Comparison of ENCODE assay signal across 13 mouse cellular contexts in the genomic region with DNA sequence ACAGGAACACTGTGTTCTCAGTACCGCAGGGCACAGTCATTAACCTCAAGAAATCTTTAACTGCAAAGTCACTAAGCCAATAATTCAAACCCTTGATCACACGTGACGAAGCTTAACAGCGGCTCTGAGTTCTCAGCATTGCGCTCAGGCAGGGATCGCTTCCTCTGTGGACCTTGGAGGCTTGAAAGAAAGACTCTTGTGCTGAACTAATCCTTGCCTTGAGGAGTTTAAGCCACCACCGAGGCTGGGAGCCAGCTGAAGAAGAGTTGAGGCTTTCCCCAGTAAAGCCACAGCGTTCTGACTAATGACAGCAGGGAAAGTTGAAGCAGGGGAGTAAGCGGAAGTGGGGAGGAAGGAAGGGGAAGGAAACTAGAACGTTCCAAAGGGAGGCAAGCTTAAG.
DNase-seq lines count a peak whose midpoint lies in the region; ATAC-seq and TF ChIP-seq lines count a peak whose summit lies in the region.
"Had no signal": no experiment of that assay in that cellular context is flagged by ENCODE, and none has a peak within 500 bp of the region (broad histone marks: within the 10 kb centered on the region; RNA-seq: fewer than 3 reads in every experiment).

No protein-coding gene starts in this region.

- H3K4me1 ChIP-seq in heart, adult 2 months (ENCODE audit: control insufficient read depth, insufficient read depth, low read length): peaks cover 3% of the 10 kb centered on the region

- intact Hi-C loops in heart, adult 2 months (cut with DNase I): no loop called here
- intact Hi-C loops in heart, postnatal 10 days (cut with DNase I): no loop called here

- H3K27me3 ChIP-seq in heart, adult 2 months (ENCODE audit: control insufficient read depth, insufficient read depth, low read length): no peaks in the 10 kb centered on the region
- H3K27me3 ChIP-seq: heart, embryonic 12.5 days had no signal

- no peak for TF ChIP-seq POLR2A in heart, adult 2 months (IDR thresholded peaks at IDR 0.05; ENCODE audit: insufficient read depth, low read depth, low read length)

- H3K27ac ChIP-seq in heart, adult 2 months: peak overlapping the region; percentile 33
- H3K27ac ChIP-seq: layer of hippocampus, adult 2 months had no signal

- TF ChIP-seq EP300 in heart, adult 2 months (IDR thresholded peaks at IDR 0.05; ENCODE audit: insufficient read depth, low read depth, low read length): no peak

- ATAC-seq in megakaryocyte progenitor cell, adult 5-6 weeks (replicated peaks; ENCODE audit: poor library complexity): peak; percentile 73

- H3K4me3 ChIP-seq in heart, adult 2 months: no peak overlapping the region
- H3K4me3 ChIP-seq: erythroblast, embryonic 14.5 days; heart, embryonic 12.5 days; layer of hippocampus, adult 2 months; myocyte had no signal

- H3K36me3 ChIP-seq in heart, adult 2 months (ENCODE audit: control insufficient read depth, insufficient read depth, low read length): no peaks in the 10 kb centered on the region; the same call in 1 of the 2 replicates
- H3K36me3 ChIP-seq: heart, embryonic 12.5 days had no signal

- WGBS in heart, adult 2 months: 67% methylated on average over 10 of the region's 10 CpGs

- DNase-seq in heart, adult 2 months: peak in 1 of 2 experiments; percentile 26
- DNase-seq in heart, postnatal 10 days: no peak
- peak; percentile 28 to 29 for DNase-seq in B cell, adult 2 months
- peak; percentile 94 for DNase-seq in fat pad, adult 2 months (ENCODE audit: extremely low read depth, low read depth, low spot score)
- no peak for DNase-seq in adrenal gland, postnatal 36 days
- DNase-seq in lung, postnatal 10 days: no peak
- DNase-seq in frontal cortex, postnatal 14 days (ENCODE audit: low spot score in 2 of 2): no peak
- DNase-seq: cerebellum, adult 8-10 months had no signal

- no peak for TF ChIP-seq CTCF in heart, adult 2 months (IDR thresholded peaks at IDR 0.05)

- H3K9ac ChIP-seq in heart, adult 2 months (ENCODE audit: low read depth, low read length): no peak overlapping the region
- H3K9ac ChIP-seq: heart, embryonic 12.5 days had no signal

- H3K79me2 ChIP-seq in heart, adult 2 months (replicated peaks; ENCODE audit: control insufficient read depth, insufficient read depth, low read length): no peaks in the 10 kb centered on the region

Comparison
In these comparisons a context has a peak if more than half of its experiments do, and no peak if none do; other contexts are left out.
1. DNase-seq: peak in B cell, adult 2 months (2 of 2) and fat pad, adult 2 months (single experiment); none in heart, postnatal 10 days (0 of 2), adrenal gland, postnatal 36 days (0 of 2), lung, postnatal 10 days (single experiment) and frontal cortex, postnatal 14 days (0 of 2).